Mouse (Mus musculus) thymus, postnatal 10 days (tissue): ENCODE measurements around the gene Akap1.

Experiments used
- DNase-seq, 2 experiments: peaks; one replicate each; pipeline ENCODE4 v3.0.0; 2021; ENCODE audit warnings: low spot score in 2 of 2

Akap1 gene

GRCm38 (mm10) chr11:88782531-88782930 is 81.9 kb downstream of the Akap1 start:
- no peak for DNase-seq
